Mouse (Mus musculus) kidney, adult 2 months (tissue): ENCODE measurements at regions not wholly inside any gene's neighbourhood (a gene's known extent, or its start where the extent isn't known, plus 50 kb on each side); places are given as distances from the start of the nearest gene placed in this dataset.

Experiments
- CTCF ChIP-seq: fragments of 200-500 bp; conservative IDR thresholded peaks from 2 replicates; pipeline ENCODE4 v1.5.1; 2011; ENCODE audit warnings: low read depth, mild to moderate bottlenecking, control low read depth, low read length, moderate library complexity, mixed read lengths; ENCODE audit not compliant: insufficient read depth, insufficient read length
- POLR2A ChIP-seq: fragments of 200-500 bp; IDR thresholded peaks from one replicate; pipeline ENCODE4 v1.6.1; 2011; ENCODE audit warnings: low read depth, low read length, control low read depth

DNA sequence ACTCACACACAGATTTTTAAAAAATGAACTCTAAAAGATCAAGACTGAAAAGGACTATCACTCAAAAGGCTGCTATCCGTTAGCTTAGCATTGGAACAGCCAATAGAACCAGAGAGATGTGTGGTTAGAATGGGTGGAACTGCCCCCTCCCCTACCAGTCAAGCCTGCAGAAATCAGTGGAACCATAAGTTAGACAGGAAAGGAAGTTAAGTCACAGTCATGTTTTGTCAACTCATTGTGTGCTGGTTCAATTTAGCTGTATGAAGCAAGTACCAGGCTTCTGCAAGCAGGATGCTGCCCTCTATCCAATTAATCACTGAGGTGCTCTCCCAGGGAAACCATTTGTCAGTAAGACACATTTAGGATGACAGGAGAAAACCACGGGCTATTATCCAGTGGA lies 117.1 kb downstream of the Gm9817 start:
- no peak for TF ChIP-seq POLR2A
- no peak for TF ChIP-seq CTCF
